In the genomic region with DNA sequence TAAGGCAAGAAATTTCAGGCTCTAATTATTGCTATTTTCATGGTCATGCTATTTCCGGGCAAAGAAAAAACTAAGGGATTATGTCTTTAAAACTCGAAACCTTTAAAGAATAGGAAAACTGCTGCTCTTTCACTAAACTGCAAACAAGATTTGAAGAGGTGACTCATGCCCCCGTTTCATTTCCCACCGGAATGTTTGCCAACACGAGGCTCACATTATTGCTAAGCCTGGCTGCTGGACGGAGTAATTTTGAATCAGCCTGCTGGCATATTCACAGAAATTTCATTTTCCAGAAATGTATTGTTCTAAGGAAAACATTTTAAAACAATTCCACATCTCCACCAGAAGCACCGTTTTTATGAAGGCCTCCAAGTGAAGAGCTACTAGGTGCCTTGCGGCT, we compare ENCODE assay signal across 19 mouse cellular contexts.
A peak's percentile ranks its signal among the peaks of the same experiment; 100 is the strongest.
DNase-seq lines count a peak whose midpoint lies in the region.
"Had no signal": no experiment of that assay in that cellular context is flagged by ENCODE, and none has a peak within 500 bp of the region (broad histone marks: within the 10 kb centered on the region; RNA-seq: fewer than 3 reads in every experiment).

No protein-coding gene starts in this region.

- peak; percentile 12 for DNase-seq in adrenal gland, postnatal 10 days
- no peak for DNase-seq in adrenal gland, adult 18-20 months (ENCODE audit: low spot score in 2 of 2)
- peak; percentile 26 for DNase-seq in cerebellum, adult 8-10 months
- DNase-seq in cerebellum, adult 11-12 months: no peak
- DNase-seq in right cerebral cortex, adult 2 months (ENCODE audit: low spot score in 2 of 2): peak; percentile 43 to 60
- no peak for DNase-seq in right cerebral cortex, postnatal 14 days
- DNase-seq in fibroblast of lung, adult 2 months (ENCODE audit: low read depth): peak; percentile 77
- no peak for DNase-seq in lung, postnatal 4 days
- DNase-seq: gastrocnemius, postnatal 36 days; heart, adult 2 months; heart, postnatal 4 days; kidney, adult 8-10 months; kidney, postnatal 4 days; layer of hippocampus, adult 9-11 months; lung, embryonic 14.5 days; lung, postnatal 14 days; right cerebral cortex, postnatal 4 days; thymus, adult 18-20 months; thymus, postnatal 25 days had no signal

Comparison
In these comparisons a context has a peak if more than half of its experiments do, and no peak if none do; other contexts are left out.
1. DNase-seq: peak in adrenal gland, postnatal 10 days (single experiment), cerebellum, adult 8-10 months (single experiment), right cerebral cortex, adult 2 months (2 of 2) and fibroblast of lung, adult 2 months (single experiment); none in adrenal gland, adult 18-20 months (0 of 2), cerebellum, adult 11-12 months (single experiment), right cerebral cortex, postnatal 14 days (single experiment) and lung, postnatal 4 days (0 of 2).